Mouse (Mus musculus) intestine, embryonic 16.5 days (tissue): ENCODE results near the gene Grb2. TPM values are rescaled to one million over a fixed set of nuclear protein-coding genes. Genes with fewer than 3 reads are reported as not detected.

Experiments
- ATAC-seq: fragments of 200-750 bp; cut with Nextera tagmentation; 2 replicates; pipeline ENCODE4 v1.8.0; 2017; ENCODE audit warnings: moderate TSS enrichment, moderate library complexity
- H3K27ac ChIP-seq: fragments of 300-500 bp; sonication (generic); 2 replicates; pipeline ENCODE4 v1.5.1; 2014; ENCODE audit warnings: mild to moderate bottlenecking, low read length
- H3K27me3 ChIP-seq: fragments of 300-500 bp; sonication (generic); replicated peaks from 2 replicates; pipeline ENCODE4 v1.6.1; 2014; ENCODE audit warnings: low read length, control low read depth, mixed read lengths; ENCODE audit not compliant: control insufficient read depth, insufficient read depth
- H3K36me3 ChIP-seq: fragments of 300-500 bp; sonication (generic); 2 replicates; pipeline ENCODE4 v1.6.1; 2014; ENCODE audit warnings: low read length, control low read depth; ENCODE audit not compliant: control insufficient read depth, insufficient read depth
- H3K4me1 ChIP-seq: fragments of 300-500 bp; sonication (generic); 2 replicates; pipeline ENCODE4 v1.6.1; 2014; ENCODE audit warnings: low read length, control low read depth, mixed read lengths; ENCODE audit not compliant: control insufficient read depth, insufficient read depth
- H3K4me2 ChIP-seq: fragments of 300-500 bp; sonication (generic); 2 replicates; pipeline ENCODE4 v1.6.1; 2014; ENCODE audit warnings: low read depth, low read length, control low read depth
- H3K4me3 ChIP-seq: fragments of 300-500 bp; sonication (generic); 2 replicates; pipeline ENCODE4 v1.5.1; 2014; ENCODE audit warnings: mild to moderate bottlenecking, low read length
- H3K9ac ChIP-seq: fragments of 300-500 bp; sonication (generic); 2 replicates; pipeline ENCODE4 v1.6.1; 2014; ENCODE audit warnings: low read depth, low read length
- H3K9me3 ChIP-seq: fragments of 300-500 bp; sonication (generic); 2 replicates; pipeline ENCODE4 v1.6.1; 2016; ENCODE audit warnings: low read length, control low read depth; ENCODE audit not compliant: control insufficient read depth
- WGBS: fragments of 180-500 bp; shearing (Covaris S2); extraction: QIAGEN DNeasy Blood & Tissue Kit; methylation state at CpG from one replicate; pipeline ENCODE4 v1.1.7; 2014; 5-methylcytosine and 5-hydroxymethylcytosine counted together
- polyA plus RNA-seq: library from polyadenylated mRNA; unstranded; fragments of >200 nt; fragmentation: Nextera tagmentation; extraction: Ambion mirVana; gene quantifications from 2 replicates; pipeline ENCODE4 v1.2.1, GENCODE M21; 2015

Grb2 gene
- 67.1 and 73.1 TPM in 2 replicates for polyA plus RNA-seq

DNA sequence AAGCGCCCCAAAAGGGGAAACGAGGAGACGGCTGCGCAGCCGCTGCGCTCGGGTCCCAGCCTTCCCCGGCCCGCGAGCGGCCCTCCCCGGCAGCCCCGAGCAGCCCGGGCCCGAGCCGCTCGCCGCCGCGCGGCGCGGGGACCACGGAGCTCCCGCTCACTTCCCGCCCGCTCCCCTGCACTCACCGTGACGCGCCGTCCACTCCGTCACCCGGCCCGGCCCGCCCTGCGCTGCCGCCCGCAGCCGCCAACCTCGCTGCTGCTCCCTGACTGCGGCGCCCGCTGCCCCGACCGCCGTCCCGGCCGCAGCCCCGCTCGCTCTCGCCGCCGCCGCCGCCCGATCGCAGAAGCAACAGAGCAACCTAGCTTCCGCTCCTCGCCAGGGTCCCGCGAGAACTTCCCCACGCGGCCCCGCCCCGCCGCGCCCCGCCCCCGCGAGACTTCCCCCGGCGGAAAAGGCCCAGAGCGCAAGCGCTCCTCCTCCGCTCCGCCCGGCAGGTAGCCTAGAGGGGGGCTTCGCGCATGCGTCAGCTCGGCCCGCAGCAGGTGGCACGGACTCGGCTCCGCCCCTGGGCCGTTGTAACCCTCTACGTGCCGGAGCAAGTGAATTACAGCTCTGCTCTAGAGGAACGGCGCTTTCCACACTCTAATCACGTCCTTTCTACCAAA lies at the start of gene Grb2:
TSS of gene Grb2 (minus strand) at position 389 of the 668 bp plus-strand sequence.
- under 1% methylated on average over 64 of the region's 91 CpGs for WGBS
- peak; percentile 97 for ATAC-seq
- Histone ChIP-seq H3K4me1 (peaks cover 16% of the 10 kb centered on the region), H3K4me3 (peak within 1 kb of the TSS; percentile 99), H3K9ac (peak within 1 kb of the TSS; percentile 99), H3K27ac (peak within 1 kb of the TSS; percentile 92), H3K36me3 (no peaks in the 10 kb centered on the region), H3K9me3 (no peaks in the 10 kb centered on the region), H3K27me3 (no peaks in the 10 kb centered on the region), H3K4me2 (peak within 1 kb of the TSS; percentile 83)

DNA sequence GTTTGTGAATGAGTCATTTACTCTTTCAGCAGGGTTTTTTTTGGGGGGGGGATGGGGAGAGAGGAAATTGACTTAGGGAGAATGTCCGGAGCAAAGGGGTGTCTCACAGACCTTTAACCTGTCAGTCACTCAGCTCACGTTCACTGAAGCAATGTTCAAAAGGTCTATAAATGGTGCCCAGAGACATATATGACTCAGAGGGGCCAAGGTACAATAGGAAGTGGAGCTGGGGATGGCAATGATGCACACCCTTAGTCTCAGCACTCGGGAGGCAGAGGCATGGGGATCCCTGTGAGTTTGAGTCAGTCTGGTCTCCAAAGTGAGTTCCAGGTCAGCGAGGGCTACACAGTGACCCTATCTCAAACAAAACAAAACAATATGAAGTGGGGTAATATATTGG lies 45.1 kb upstream of the Grb2 start:
- WGBS, result 46% methylated on average over 4 of the region's 4 CpGs
- ATAC-seq, result peak; percentile 98
- H3K9ac ChIP-seq, result no peak overlapping the region
- H3K9me3 ChIP-seq, result no peaks in the 10 kb centered on the region
- H3K27ac ChIP-seq, result no peak overlapping the region
- H3K4me3 ChIP-seq, result no peak overlapping the region
- H3K4me1 ChIP-seq, result no peaks in the 10 kb centered on the region
- no peaks in the 10 kb centered on the region for H3K27me3 ChIP-seq
- no peak overlapping the region for H3K4me2 ChIP-seq
- H3K36me3 ChIP-seq, result no peaks in the 10 kb centered on the region

DNA sequence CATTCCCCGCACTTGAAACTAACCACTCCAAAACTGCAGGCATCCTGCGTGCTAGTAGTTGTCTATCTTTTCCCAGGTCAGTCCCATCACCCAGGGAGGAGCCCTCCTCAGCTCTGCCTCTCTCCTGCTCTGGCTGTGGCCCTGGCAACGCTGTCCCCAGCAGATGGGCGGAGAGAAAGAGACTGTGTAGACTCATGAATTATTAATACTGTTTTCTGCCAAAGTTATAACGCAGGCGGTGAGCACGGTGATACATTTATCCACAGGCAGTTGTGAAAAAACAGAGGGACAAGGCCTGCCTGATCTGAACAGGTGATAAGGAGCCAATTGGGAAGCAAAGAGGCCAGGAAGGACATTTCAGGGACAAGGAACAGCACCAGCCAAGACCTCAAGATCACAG lies 44.3 kb upstream of the Grb2 start:
- H3K9me3 ChIP-seq, result no peaks in the 10 kb centered on the region
- no peak overlapping the region for H3K4me3 ChIP-seq
- ATAC-seq, result no peak
- WGBS, result 71% methylated on average over 7 of the region's 7 CpGs
- peak overlapping the region; percentile 18; the same call in 1 of the 2 replicates for H3K27ac ChIP-seq
- H3K4me1 ChIP-seq, result no peaks in the 10 kb centered on the region
- H3K27me3 ChIP-seq, result no peaks in the 10 kb centered on the region
- no peaks in the 10 kb centered on the region for H3K36me3 ChIP-seq
- no peak overlapping the region for H3K4me2 ChIP-seq
- H3K9ac ChIP-seq, result no peak overlapping the region

GRCm38 (mm10) chr11:115751725-115752124 lies 43.3 kb upstream of the Grb2 start:
- 59% methylated on average over 2 of the region's 2 CpGs for WGBS
- Histone ChIP-seq H3K4me1 (peaks cover 4% of the 10 kb centered on the region; the same call in 1 of the 2 replicates), H3K9ac (no peak overlapping the region), H3K4me3 (no peak overlapping the region), H3K36me3 (no peaks in the 10 kb centered on the region), H3K27me3 (no peaks in the 10 kb centered on the region), H3K27ac (no peak overlapping the region), H3K4me2 (no peak overlapping the region), H3K9me3 (no peaks in the 10 kb centered on the region)
- ATAC-seq, result no peak

GRCm38 (mm10) chr11:115749834-115750233 lies 41.4 kb upstream of the Grb2 start:
- WGBS, result 88% methylated on average over 5 of the region's 5 CpGs
- no peak for ATAC-seq

DNA sequence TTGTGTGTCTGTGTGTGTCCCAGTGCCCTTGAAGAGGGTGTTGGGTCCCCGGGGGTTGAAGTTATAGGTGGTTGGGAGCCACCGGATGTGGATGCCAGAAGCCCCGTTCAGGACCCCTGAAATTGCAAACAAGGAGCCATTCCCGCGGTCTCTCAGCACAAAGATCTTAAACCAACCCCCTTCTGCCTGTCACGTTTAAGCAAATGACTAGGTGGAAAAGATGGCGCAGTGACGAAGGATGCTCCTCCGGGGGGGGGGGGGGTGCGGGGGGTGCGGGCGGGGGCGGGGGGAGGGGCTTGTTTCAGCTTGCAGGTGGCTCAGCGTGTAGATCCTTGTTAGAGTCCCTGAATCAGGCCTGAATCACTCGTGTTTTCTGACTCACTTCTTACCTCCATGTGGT lies 39.0 kb upstream of the Grb2 start:
- Histone ChIP-seq H3K4me3 (no peak overlapping the region), H3K4me2 (peak overlapping the region; percentile 30; the same call in 1 of the 2 replicates), H3K9ac (peak overlapping the region; percentile 8; the same call in 1 of the 2 replicates), H3K9me3 (no peaks in the 10 kb centered on the region), H3K36me3 (no peaks in the 10 kb centered on the region), H3K27ac (no peak overlapping the region), H3K27me3 (no peaks in the 10 kb centered on the region), H3K4me1 (peaks cover 6% of the 10 kb centered on the region; the same call in 1 of the 2 replicates)
- ATAC-seq, result no peak
- WGBS, result 10% methylated on average over 10 of the region's 15 CpGs

More at GRCm38 (mm10) chr11:115749834-115750233, 41.4 kb upstream of the Grb2 start:
- Histone ChIP-seq H3K27ac (no peak overlapping the region), H3K4me2 (no peak overlapping the region), H3K9me3 (no peaks in the 10 kb centered on the region), H3K4me3 (no peak overlapping the region), H3K9ac (no peak overlapping the region), H3K36me3 (no peaks in the 10 kb centered on the region), H3K27me3 (no peaks in the 10 kb centered on the region), H3K4me1 (peaks cover 6% of the 10 kb centered on the region; the same call in 1 of the 2 replicates)

GRCm38 (mm10) chr11:115746762-115747161 lies 38.4 kb upstream of the Grb2 start:
- ATAC-seq, result no peak
- Histone ChIP-seq H3K36me3 (no peaks in the 10 kb centered on the region), H3K4me2 (peak overlapping the region; percentile 30; the same call in 1 of the 2 replicates), H3K9ac (peak overlapping the region; percentile 8; the same call in 1 of the 2 replicates), H3K27ac (no peak overlapping the region), H3K9me3 (no peaks in the 10 kb centered on the region), H3K4me1 (peaks cover 6% of the 10 kb centered on the region; the same call in 1 of the 2 replicates), H3K4me3 (no peak overlapping the region), H3K27me3 (no peaks in the 10 kb centered on the region)
- WGBS, result 16% methylated on average over 8 of the region's 8 CpGs

- Histone ChIP-seq H3K27ac (no peak overlapping the region), H3K9ac (no peak overlapping the region), H3K27me3 (no peaks in the 10 kb centered on the region), H3K9me3 (no peaks in the 10 kb centered on the region), H3K4me1 (peaks cover 6% of the 10 kb centered on the region; the same call in 1 of the 2 replicates), H3K4me3 (no peak overlapping the region), H3K36me3 (no peaks in the 10 kb centered on the region), H3K4me2 (no peak overlapping the region)
- ATAC-seq, result no peak
- 78% methylated on average over 1 of the region's 1 CpGs for WGBS
Measured at GRCm38 (mm10) chr11:115746109-115746508, 37.7 kb upstream of the Grb2 start.

DNA sequence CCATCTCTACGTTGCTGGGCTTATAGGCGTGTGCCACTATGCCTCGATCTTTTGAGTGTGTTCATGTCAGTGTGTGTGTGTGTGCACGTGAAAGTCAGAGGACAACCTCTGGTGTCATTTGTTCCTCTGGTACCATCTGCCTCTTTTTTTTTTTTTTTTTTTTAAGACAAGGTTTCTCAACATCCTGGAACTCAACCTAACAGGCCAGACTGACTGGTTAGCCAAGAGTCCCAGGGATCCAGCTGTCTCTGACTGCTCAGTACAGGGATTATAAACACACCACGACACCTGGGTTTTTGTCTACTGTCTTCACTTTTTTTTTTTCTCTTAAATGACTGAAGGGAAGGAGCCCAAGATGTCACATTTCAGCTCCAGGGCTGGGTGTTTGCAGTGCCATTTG lies 36.0 kb upstream of the Grb2 start:
- WGBS, result 81% methylated on average over 5 of the region's 5 CpGs

More for the DNA sequence above, 36.0 kb upstream of the Grb2 start:
- Histone ChIP-seq H3K27ac (no peak overlapping the region), H3K9ac (no peak overlapping the region), H3K4me2 (no peak overlapping the region), H3K36me3 (no peaks in the 10 kb centered on the region), H3K9me3 (no peaks in the 10 kb centered on the region), H3K4me1 (peaks cover 6% of the 10 kb centered on the region; the same call in 1 of the 2 replicates), H3K4me3 (no peak overlapping the region), H3K27me3 (no peaks in the 10 kb centered on the region)
- ATAC-seq, result no peak
